Comparison of ENCODE assay signal across 11 mouse cellular contexts in genomic region chr19:5571831-5572230, GRCm38 (mm10). TPM values are rescaled to one million over a fixed set of nuclear protein-coding genes. Genes with fewer than 3 reads are reported as not detected.
A peak's percentile ranks its signal among the peaks of the same experiment; 100 is the strongest.
DNase-seq lines count a peak whose midpoint lies in the region; TF ChIP-seq lines count a peak whose summit lies in the region.
"Had no signal": no experiment of that assay in that cellular context is flagged by ENCODE, and none has a peak within 500 bp of the region (broad histone marks: within the 10 kb centered on the region; RNA-seq: fewer than 3 reads in every experiment).

No protein-coding gene starts in this region.

- WGBS in bone marrow, adult 2 months: 16% methylated on average over 5 of the region's 5 CpGs

- peak; percentile 31 for DNase-seq in layer of hippocampus, adult 11-12 months (ENCODE audit: low spot score)
- no peak for DNase-seq in layer of hippocampus, postnatal 10 days (ENCODE audit: low spot score in 2 of 2)
- peak; percentile 59 for DNase-seq in lung, postnatal 36 days
- peak; percentile 20 to 28 for DNase-seq in thymus, postnatal 10 days (ENCODE audit: low spot score in 2 of 2)
- DNase-seq in retina, postnatal 1 day: no peak
- DNase-seq in right cerebral cortex, adult 2 months (ENCODE audit: low spot score in 2 of 2): no peak
- DNase-seq in cerebellum, adult 18-20 months: no peak
- DNase-seq: cerebellum, postnatal 36 days had no signal

- no peak for TF ChIP-seq CTCF in bone marrow, adult 2 months (IDR thresholded peaks at IDR 0.05; ENCODE audit: control insufficient read depth, insufficient read depth, low read length)

- H3K27ac ChIP-seq in bone marrow, adult 2 months (ENCODE audit: control insufficient read depth, insufficient read depth, low read depth, low read length, poor library complexity): peak overlapping the region; percentile 99
- H3K27ac ChIP-seq: forebrain, embryonic 13.5 days; midbrain, embryonic 13.5 days had no signal

- peak overlapping the region; percentile 45 for H3K4me3 ChIP-seq in bone marrow, adult 2 months (replicated peaks; ENCODE audit: control insufficient read depth, low read depth, low read length)
- H3K4me3 ChIP-seq: forebrain, embryonic 13.5 days; midbrain, embryonic 13.5 days had no signal

- H3K4me1 ChIP-seq in bone marrow, adult 2 months (ENCODE audit: control insufficient read depth, insufficient read depth, low read length): peaks cover 6% of the 10 kb centered on the region; the same call in 1 of the 2 replicates

- no peak for TF ChIP-seq POLR2A in bone marrow, adult 2 months (IDR thresholded peaks at IDR 0.05; ENCODE audit: borderline replicate concordance, control insufficient read depth, low read depth, low read length)

RNA-seq across cellular contexts. Expression of gene Ap5b1, which starts 4.0 kb away (rescaled TPM):
- total RNA-seq in layer of hippocampus, postnatal 10 days (2021): 1 to 10 TPM; 8.6 to 8.8 TPM
- polyA plus RNA-seq in bone marrow, adult 2 months (2011; ENCODE audit: insufficient read depth, insufficient read length, low replicate concordance, missing spikeins): 7.4 and 12.4 TPM in 2 replicates

RNA-seq across cellular contexts. Expression of gene Ovol1, which starts 11.4 kb away (rescaled TPM):
- total RNA-seq in layer of hippocampus, postnatal 10 days (2021): not detected
- polyA plus RNA-seq in bone marrow, adult 2 months (2011; ENCODE audit: insufficient read depth, insufficient read length, low replicate concordance, missing spikeins): not detected in 2 replicates
- polyA plus RNA-seq: midbrain, embryonic 13.5 days had no signal

RNA-seq across cellular contexts. Expression of gene Rnaseh2c, which starts 29.8 kb away (rescaled TPM):
- 10 to 100 TPM; 70.8 to 73.5 TPM for total RNA-seq in layer of hippocampus, postnatal 10 days (2021)
- 68.6 and 132 TPM in 2 replicates for polyA plus RNA-seq in bone marrow, adult 2 months (2011; ENCODE audit: insufficient read depth, insufficient read length, low replicate concordance, missing spikeins)

RNA-seq across cellular contexts. Expression of gene Kat5, which starts 38.2 kb away (rescaled TPM):
- total RNA-seq in layer of hippocampus, postnatal 10 days (2021): 10 to 100 TPM; 69.7 to 87.5 TPM
- 41.5 and 87.3 TPM in 2 replicates for polyA plus RNA-seq in bone marrow, adult 2 months (2011; ENCODE audit: insufficient read depth, insufficient read length, low replicate concordance, missing spikeins)

Comparison
In these comparisons a context has a peak if more than half of its experiments do, and no peak if none do; other contexts are left out.
1. DNase-seq: peak in layer of hippocampus, adult 11-12 months (single experiment), lung, postnatal 36 days (single experiment) and thymus, postnatal 10 days (2 of 2); none in layer of hippocampus, postnatal 10 days (0 of 2), retina, postnatal 1 day (single experiment), right cerebral cortex, adult 2 months (0 of 2) and cerebellum, adult 18-20 months (0 of 2).